Mouse (Mus musculus) liver, embryonic 14.5 days (tissue): ENCODE results near the gene Camkk2. TPM values are rescaled to one million over a fixed set of nuclear protein-coding genes. Genes with fewer than 3 reads are reported as not detected.

Experiments
- ATAC-seq: fragments of 200-750 bp; cut with Nextera tagmentation; 2 replicates; pipeline ENCODE4 v1.8.0; 2017; ENCODE audit warnings: moderate number of reproducible peaks, mild to moderate bottlenecking, moderate library complexity; ENCODE audit not compliant: insufficient read depth
- DNase-seq, 3 experiments: peaks; one replicate each; pipeline ENCODE4 v3.0.0-alpha.2; 2012 to 2013; ENCODE audit warnings: low read depth in 3 of 3, low spot score in 3 of 3
- H3K27ac ChIP-seq: fragments of 300-500 bp; sonication (generic); 2 replicates; pipeline ENCODE4 v1.5.1; 2014; ENCODE audit warnings: moderate library complexity, mild to moderate bottlenecking, control low read depth, inconsistent platforms
- H3K27me3 ChIP-seq: fragments of 300-500 bp; sonication (generic); 2 replicates; pipeline ENCODE4 v1.6.1; 2014; ENCODE audit warnings: mild to moderate bottlenecking, low read length, moderate library complexity; ENCODE audit not compliant: control insufficient read depth, insufficient read depth
- H3K36me3 ChIP-seq: fragments of 300-500 bp; sonication (generic); replicated peaks from 2 replicates; pipeline ENCODE4 v1.6.1; 2014; ENCODE audit warnings: low read depth; ENCODE audit not compliant: control insufficient read depth, insufficient read depth
- H3K4me1 ChIP-seq, 2 experiments: fragments of 200-500 bp in 1 of 2; fragments of 300-500 bp in 1 of 2; sonication (generic) in 1 of 2; replicated peaks; 2 replicates each; pipeline ENCODE4 v1.6.1; 2012 to 2014; ENCODE audit warnings: antibody characterized with exemption in 1 of 2, inconsistent platforms in 1 of 2, low read length in 1 of 2; ENCODE audit not compliant: control insufficient read depth in 2 of 2, insufficient read depth in 2 of 2
- H3K4me2 ChIP-seq: fragments of 300-500 bp; sonication (generic); 2 replicates; pipeline ENCODE4 v1.6.1; 2014; ENCODE audit warnings: low read depth, mild to moderate bottlenecking, control low read depth, moderate library complexity
- H3K4me3 ChIP-seq, 2 experiments: fragments of 200-500 bp in 1 of 2; fragments of 300-500 bp in 1 of 2; sonication (generic) in 1 of 2; 2 replicates each; pipeline ENCODE4 v1.5.1; 2012 to 2014; ENCODE audit warnings: low read depth in 2 of 2, low read length in 2 of 2, mild to moderate bottlenecking in 2 of 2, control low read depth in 1 of 2, inconsistent platforms in 1 of 2, moderate library complexity in 1 of 2; ENCODE audit not compliant: insufficient read depth in 1 of 2
- H3K9ac ChIP-seq: fragments of 300-500 bp; sonication (generic); replicated peaks from 2 replicates; pipeline ENCODE4 v1.6.1; 2014; ENCODE audit warnings: mild to moderate bottlenecking, control low read depth, moderate library complexity
- H3K9me3 ChIP-seq: fragments of 300-500 bp; sonication (generic); 2 replicates; pipeline ENCODE4 v1.6.1; 2016; ENCODE audit warnings: low read length, mixed read lengths; ENCODE audit not compliant: control insufficient read depth
- CTCF ChIP-seq: IDR thresholded peaks from 2 replicates; pipeline ENCODE4 v1.5.1; 2016; ENCODE audit warnings: antibody characterized with exemption, low read depth, control low read depth
- EP300 ChIP-seq: IDR thresholded peaks from 2 replicates; pipeline ENCODE4 v1.6.1; 2016; ENCODE audit warnings: antibody characterized with exemption, low read depth
- WGBS: fragments of 180-500 bp; shearing (Covaris S2); extraction: QIAGEN DNeasy Blood & Tissue Kit; methylation state at CpG from one replicate; pipeline ENCODE4 v1.1.7; 2014; ENCODE audit not compliant: insufficient replicate concordance; 5-methylcytosine and 5-hydroxymethylcytosine counted together
- polyA plus RNA-seq, 2 experiments: library from polyadenylated mRNA; depleted of rRNA in 1 of 2; stranded (reverse) in 1 of 2; unstranded in 1 of 2; fragments of >200 nt; fragmentation: Nextera tagmentation in 1 of 2; extraction: Ambion mirVana in 1 of 2; gene quantifications; 2 replicates each; pipeline versions ENCODE4 v1.2.1 to v1.2.3; 2012 to 2014

The Camkk2 gene
- polyA plus RNA-seq, 2 experiments, result 5.9 to 6.3 TPM

- no peak for TF ChIP-seq EP300
- TF ChIP-seq CTCF, result no peak
- H3K27me3 ChIP-seq, result no peaks in the 10 kb centered on the region
- no peak overlapping the region for H3K27ac ChIP-seq
- H3K9me3 ChIP-seq, result no peaks in the 10 kb centered on the region
- H3K36me3 ChIP-seq, result peaks cover 79% of the 10 kb centered on the region
- peaks cover 0 to 19% of the 10 kb centered on the region in 2 experiments; a peak in 2 of 4 replicates for H3K4me1 ChIP-seq
- DNase-seq (no peak), ATAC-seq (peak; percentile 45; the same call in 1 of the 2 replicates)
- H3K4me3 ChIP-seq, result no peak overlapping the region
- no peak overlapping the region for H3K4me2 ChIP-seq
- no peak overlapping the region for H3K9ac ChIP-seq
- WGBS, result 59% methylated on average over 17 of the region's 17 CpGs
Measured at GRCm38 (mm10) chr5:122798557-122799378, 19.6 kb upstream of the Camkk2 start.

DNA sequence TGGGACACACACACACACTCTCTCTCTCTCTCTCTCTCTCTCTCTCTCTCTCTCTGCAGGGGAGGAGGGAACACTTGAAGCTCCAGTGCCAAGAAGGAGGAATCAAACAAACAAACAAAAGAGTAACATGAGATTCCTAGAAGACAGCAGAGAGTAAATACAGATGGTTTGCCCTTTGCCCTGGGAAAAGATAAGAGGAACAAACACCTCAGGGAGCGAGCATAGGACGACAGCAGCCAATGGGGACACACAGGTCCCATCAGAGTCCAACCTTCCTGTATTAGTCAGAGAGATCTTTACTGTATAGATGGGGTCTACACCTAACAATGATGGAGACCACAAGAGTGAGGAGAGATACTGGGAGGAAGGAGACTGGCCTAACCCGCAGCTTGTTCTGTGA is 18.7 kb upstream of the Camkk2 start:
- peaks cover 0 to 19% of the 10 kb centered on the region in 2 experiments; a peak in 2 of 4 replicates for H3K4me1 ChIP-seq
- no peak overlapping the region for H3K4me3 ChIP-seq
- no peaks in the 10 kb centered on the region for H3K9me3 ChIP-seq
- ATAC-seq (no peak), DNase-seq (no peak)
- no peak overlapping the region for H3K4me2 ChIP-seq
- TF ChIP-seq CTCF, result no peak
- no peak for TF ChIP-seq EP300
- H3K36me3 ChIP-seq, result peaks cover 82% of the 10 kb centered on the region
- no peaks in the 10 kb centered on the region for H3K27me3 ChIP-seq
- no peak overlapping the region for H3K9ac ChIP-seq
- 81% methylated on average over 3 of the region's 3 CpGs for WGBS
- H3K27ac ChIP-seq, result no peak overlapping the region

GRCm38 (mm10) chr5:122788696-122789095 is 9.5 kb upstream of the Camkk2 start:
- H3K9me3 ChIP-seq, result no peaks in the 10 kb centered on the region
- ATAC-seq, result no peak
- no peaks in the 10 kb centered on the region for H3K27me3 ChIP-seq

DNA sequence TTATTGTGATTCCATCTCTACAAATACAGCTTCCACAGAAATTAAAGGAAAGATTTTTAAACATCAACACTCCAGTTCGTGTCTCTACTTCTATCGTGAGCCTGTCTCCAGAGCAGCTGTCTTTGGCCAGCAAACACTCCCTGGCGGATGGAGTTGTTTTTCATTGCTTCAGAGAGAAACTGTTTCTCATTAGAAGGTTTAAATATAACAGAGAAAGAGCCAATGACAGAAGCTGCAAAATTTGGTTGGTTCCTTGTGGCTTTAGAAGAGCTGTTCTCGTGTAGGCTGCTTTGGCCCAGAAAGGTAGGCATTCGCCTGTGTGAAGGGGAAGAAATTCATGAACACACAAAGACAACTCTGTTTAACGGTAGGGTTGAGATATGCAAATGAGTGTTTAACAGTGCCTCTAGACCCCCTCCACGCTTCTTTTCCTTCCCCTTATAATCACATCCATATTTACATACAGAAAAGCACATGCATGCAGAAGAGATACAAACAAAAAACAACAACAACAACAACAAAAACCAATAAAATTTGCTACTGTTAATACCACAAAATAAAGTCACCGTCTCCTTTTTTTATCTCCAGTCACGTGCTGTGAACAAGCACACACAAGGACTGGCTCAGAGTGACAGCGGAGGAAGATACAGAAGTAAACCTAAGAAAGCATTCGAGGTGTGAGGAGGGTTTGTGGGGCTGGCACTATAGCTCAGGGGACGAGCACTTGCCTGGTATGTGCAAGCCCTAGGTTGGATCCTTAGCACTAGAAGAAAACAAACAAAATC is 7.0 kb upstream of the Camkk2 start:
- Histone ChIP-seq H3K9ac (no peak overlapping the region), H3K4me2 (no peak overlapping the region), H3K9me3 (no peaks in the 10 kb centered on the region), H3K4me3 (no peak overlapping the region), H3K36me3 (peaks cover 38% of the 10 kb centered on the region), H3K4me1 (no peaks in the 10 kb centered on the region; a peak in 1 of 4 replicates), H3K27ac (no peak overlapping the region), H3K27me3 (no peaks in the 10 kb centered on the region)
- 57% methylated on average over 12 of the region's 12 CpGs for WGBS
- ATAC-seq (no peak), DNase-seq (no peak)
- TF ChIP-seq CTCF (no peak), EP300 (no peak)

More at GRCm38 (mm10) chr5:122788696-122789095, 9.5 kb upstream of the Camkk2 start:
- Histone ChIP-seq H3K27ac (no peak overlapping the region), H3K4me2 (no peak overlapping the region), H3K36me3 (peaks cover 58% of the 10 kb centered on the region), H3K4me3 (no peak overlapping the region), H3K4me1 (no peaks in the 10 kb centered on the region), H3K9ac (no peak overlapping the region)
- TF ChIP-seq EP300, result no peak
- no peak for TF ChIP-seq CTCF
- DNase-seq, result no peak
- WGBS, result 83% methylated on average over 2 of the region's 2 CpGs
